Mouse (Mus musculus) fibroblast of lung, adult 2 months (primary cell): Measurements from ENCODE around the gene Ccni.

ENCODE experiments used
- DNase-seq: peaks from one replicate; pipeline ENCODE4 v3.0.0-alpha.2; 2011; ENCODE audit warnings: low read depth

Gene Ccni

GRCm38 (mm10) chr5:93206109-93207005 is at the start of gene Ccni, which contains the start of gene 2010109A12Rik:
Gene Ccni, minus strand, starts transcription at chr5:93206495.
Gene 2010109A12Rik, plus strand, starts transcription at chr5:93206518.
- peak; percentile 91 for DNase-seq

GRCm38 (mm10) chr5:93255759-93256265 is 49.5 kb upstream of the Ccni start:
- DNase-seq: no peak

- DNase-seq: no peak
These were observed 44.9 kb upstream of the Ccni start for GRCm38 (mm10) chr5:93251001-93251760.

GRCm38 (mm10) chr5:93249940-93250578 is 43.8 kb upstream of the Ccni start:
- no peak for DNase-seq

- no peak for DNase-seq
These were observed 39.0 kb upstream of the Ccni start for GRCm38 (mm10) chr5:93245280-93245679.

GRCm38 (mm10) chr5:93239590-93240544 is 33.6 kb upstream of the Ccni start:
- DNase-seq: no peak

GRCm38 (mm10) chr5:93236541-93236940 is 30.2 kb upstream of the Ccni start:
- no peak for DNase-seq

- no peak for DNase-seq
These were observed 29.6 kb upstream of the Ccni start for GRCm38 (mm10) chr5:93235888-93236287.

- no peak for DNase-seq
These were observed 28.3 kb upstream of the Ccni start for GRCm38 (mm10) chr5:93234605-93235004.

GRCm38 (mm10) chr5:93234130-93234529 is 27.8 kb upstream of the Ccni start:
- no peak for DNase-seq

- no peak for DNase-seq
These were observed 26.5 kb upstream of the Ccni start for GRCm38 (mm10) chr5:93232838-93233237.

- no peak for DNase-seq
These were observed 25.4 kb upstream of the Ccni start for GRCm38 (mm10) chr5:93231721-93232120.

- DNase-seq: no peak
These were observed 23.2 kb upstream of the Ccni start for GRCm38 (mm10) chr5:93229527-93229926.

GRCm38 (mm10) chr5:93227157-93227556 is 20.9 kb upstream of the Ccni start:
- DNase-seq: no peak

- no peak for DNase-seq
These were observed 18.3 kb upstream of the Ccni start for GRCm38 (mm10) chr5:93224549-93224948.

GRCm38 (mm10) chr5:93221661-93222060 is 15.4 kb upstream of the Ccni start:
- peak; percentile 81 for DNase-seq

GRCm38 (mm10) chr5:93218375-93218774 is 12.1 kb upstream of the Ccni start:
- no peak for DNase-seq

- no peak for DNase-seq
These were observed 1.3 kb upstream of the Ccni start for GRCm38 (mm10) chr5:93207555-93207954.

- no peak for DNase-seq
These were observed 682 bp upstream of the Ccni start for GRCm38 (mm10) chr5:93207006-93207348.

GRCm38 (mm10) chr5:93205371-93206108 is 755 bp downstream of the Ccni start:
- DNase-seq: no peak

GRCm38 (mm10) chr5:93201181-93201580 is 5.1 kb downstream of the Ccni start:
- DNase-seq: no peak
